ENCODE assay signal across 9 mouse cellular contexts in genomic region chr1:72969113-72969812, GRCm38 (mm10). TPM values are rescaled to one million over a fixed set of nuclear protein-coding genes. Genes with fewer than 3 reads are reported as not detected.
DNase-seq lines count a peak whose midpoint lies in the region; ATAC-seq and TF ChIP-seq lines count a peak whose summit lies in the region.
"Had no signal": no experiment of that assay in that cellular context is flagged by ENCODE, and none has a peak within 500 bp of the region (broad histone marks: within the 10 kb centered on the region; RNA-seq: fewer than 3 reads in every experiment).

No protein-coding gene starts in this region.

- H3K9me3 ChIP-seq in midbrain, embryonic 10.5 days (replicated peaks): no peaks in the 10 kb centered on the region
- H3K9me3 ChIP-seq in midbrain, embryonic 16.5 days (replicated peaks; ENCODE audit: control insufficient read depth, low read length, poor library complexity, severe bottlenecking): no peaks in the 10 kb centered on the region
- no peaks in the 10 kb centered on the region for H3K9me3 ChIP-seq in heart, postnatal 0 days (replicated peaks; ENCODE audit: control insufficient read depth, low read length)

- WGBS in midbrain, embryonic 10.5 days: 50% methylated on average over 10 of the region's 10 CpGs
- 45% methylated on average over 10 of the region's 10 CpGs for WGBS in midbrain, embryonic 16.5 days
- WGBS in heart, postnatal 0 days: 17% methylated on average over 10 of the region's 10 CpGs

- peak; percentile 51 for TF ChIP-seq EP300 in heart, postnatal 0 days (IDR thresholded peaks at IDR 0.05; ENCODE audit: low read depth)

- no peak overlapping the region for H3K4me3 ChIP-seq in midbrain, embryonic 10.5 days
- H3K4me3 ChIP-seq in midbrain, embryonic 16.5 days (ENCODE audit: low read depth, low read length): no peak overlapping the region
- no peak overlapping the region for H3K4me3 ChIP-seq in heart, postnatal 0 days (ENCODE audit: low read depth, low read length)

- no peak overlapping the region for H3K9ac ChIP-seq in midbrain, embryonic 16.5 days (ENCODE audit: low read depth, low read length)
- no peak overlapping the region for H3K9ac ChIP-seq in heart, postnatal 0 days (replicated peaks; ENCODE audit: low read depth, low read length)

- peaks cover 9% of the 10 kb centered on the region for H3K4me1 ChIP-seq in midbrain, embryonic 10.5 days
- no peaks in the 10 kb centered on the region; the same call in 1 of the 2 replicates for H3K4me1 ChIP-seq in midbrain, embryonic 16.5 days (ENCODE audit: control insufficient read depth, insufficient read depth, low read length)
- peaks cover 19% of the 10 kb centered on the region; the same call in 1 of the 2 replicates for H3K4me1 ChIP-seq in heart, postnatal 0 days (ENCODE audit: control insufficient read depth, insufficient read depth)

- intact Hi-C loops in heart, postnatal 25 days (cut with DNase I): no loop called here

- no peaks in the 10 kb centered on the region for H3K36me3 ChIP-seq in midbrain, embryonic 10.5 days
- no peaks in the 10 kb centered on the region for H3K36me3 ChIP-seq in midbrain, embryonic 16.5 days (ENCODE audit: control insufficient read depth, insufficient read depth, low read length)
- no peaks in the 10 kb centered on the region for H3K36me3 ChIP-seq in heart, postnatal 0 days (replicated peaks; ENCODE audit: control insufficient read depth, insufficient read depth, low read length)

- H3K27me3 ChIP-seq in midbrain, embryonic 10.5 days (ENCODE audit: low read depth, poor library complexity, severe bottlenecking): no peaks in the 10 kb centered on the region
- H3K27me3 ChIP-seq in midbrain, embryonic 16.5 days (ENCODE audit: control insufficient read depth, insufficient read depth, low read depth, low read length): no peaks in the 10 kb centered on the region
- no peaks in the 10 kb centered on the region for H3K27me3 ChIP-seq in heart, postnatal 0 days (ENCODE audit: control insufficient read depth, insufficient read depth, low read length)

- no peak for TF ChIP-seq CTCF in heart, postnatal 0 days (IDR thresholded peaks at IDR 0.05; ENCODE audit: low read depth)

- H3K4me2 ChIP-seq in midbrain, embryonic 16.5 days (ENCODE audit: low read length): no peak overlapping the region
- H3K4me2 ChIP-seq in heart, postnatal 0 days (ENCODE audit: low read depth, low read length): no peak overlapping the region

- peak; percentile 95 for DNase-seq in heart, adult 11 months
- no peak for DNase-seq in heart, postnatal 25 days (ENCODE audit: low spot score)
- DNase-seq in midbrain, embryonic 10.5 days (ENCODE audit: low spot score): no peak
- DNase-seq in heart, postnatal 0 days (ENCODE audit: low spot score): peak; percentile 80
- DNase-seq in retina, postnatal 7 days (ENCODE audit: low read depth, low spot score): peak; percentile 28
- DNase-seq in thymus, adult 18-20 months: no peak

- ATAC-seq in midbrain, embryonic 16.5 days: no peak
- peak; percentile 97 for ATAC-seq in heart, postnatal 0 days (ENCODE audit: insufficient read depth, low read depth)
- ATAC-seq in erythroid progenitor cell, adult 5-6 weeks (replicated peaks; ENCODE audit: low FRiP score, poor library complexity, severe bottlenecking): no peak

- peak overlapping the region; percentile 42 for H3K27ac ChIP-seq in midbrain, embryonic 10.5 days (replicated peaks)
- H3K27ac ChIP-seq in midbrain, embryonic 16.5 days (ENCODE audit: low read length): no peak overlapping the region
- peak overlapping the region; percentile 53 for H3K27ac ChIP-seq in heart, postnatal 0 days (ENCODE audit: low read depth)

RNA-seq across cellular contexts. Expression of gene Tnp1, which starts 46.4 kb away (rescaled TPM):
- total RNA-seq in heart, postnatal 25 days (2021): not detected
- polyA plus RNA-seq in midbrain, embryonic 10.5 days (2016; fragmentation: Nextera tagmentation; extraction: Ambion mirVana): not detected in 2 replicates
- polyA plus RNA-seq in midbrain, embryonic 16.5 days (2015; fragmentation: Nextera tagmentation; extraction: Ambion mirVana): not detected in 2 replicates
- not detected in 2 replicates for total RNA-seq in heart, postnatal 0 days (2014; rRNA removed; ENCODE audit: low replicate concordance)
- polyA plus RNA-seq in heart, postnatal 0 days (2015; fragmentation: Nextera tagmentation; extraction: Ambion mirVana): not detected in 2 replicates
- total RNA-seq in erythroid progenitor cell, adult 5-6 weeks (2015; ENCODE audit: low replicate concordance): not detected in 2 replicates
- not detected in 2 replicates for total RNA-seq in erythroid progenitor cell, adult 5-6 weeks (2017; ENCODE audit: low replicate concordance)
- total RNA-seq: heart, postnatal 14 days had no signal

Comparison
In these comparisons a context has a peak if more than half of its experiments do, and no peak if none do; other contexts are left out.
1. DNase-seq: peak in heart, adult 11 months (single experiment), heart, postnatal 0 days (single experiment) and retina, postnatal 7 days (single experiment); none in heart, postnatal 25 days (single experiment), midbrain, embryonic 10.5 days (single experiment) and thymus, adult 18-20 months (0 of 2).